Mouse (Mus musculus): ENCODE results near the gene Nrp1. TPM values are rescaled to one million over a fixed set of nuclear protein-coding genes. Genes with fewer than 3 reads are reported as not detected.
A peak's percentile ranks its signal among the peaks of the same experiment; 100 is the strongest.

Gene Nrp1
- polyA plus RNA-seq, 1 experiment from 2014 or later: 138 TPM

- H3K27me3 ChIP-seq: no peaks in the 10 kb centered on the region
- peaks cover 18% of the 10 kb centered on the region; the same call in 1 of the 2 replicates for H3K36me3 ChIP-seq
- peak overlapping the region; percentile 5; the same call in 1 of the 2 replicates for H3K4me2 ChIP-seq
- H3K27ac ChIP-seq: peak overlapping the region; percentile 70
- H3K9ac ChIP-seq: no peak overlapping the region
- no peak overlapping the region for H3K4me3 ChIP-seq
- 20% methylated on average over 3 of the region's 3 CpGs for WGBS
- H3K4me1 ChIP-seq (replicated peaks): peaks cover 88% of the 10 kb centered on the region
- no peaks in the 10 kb centered on the region for H3K9me3 ChIP-seq (replicated peaks)
- no peak for ATAC-seq (replicated peaks; ENCODE audit: insufficient number of reproducible peaks, insufficient read depth, low FRiP score, low read depth)
Observed at GRCm38 (mm10) chr8:128371789-128372188, 13.4 kb downstream of the Nrp1 start.

GRCm38 (mm10) chr8:128372724-128373123, 14.3 kb downstream of the Nrp1 start:
- H3K4me3 ChIP-seq: no peak overlapping the region
- no peak overlapping the region for H3K9ac ChIP-seq
- H3K4me1 ChIP-seq (replicated peaks): peaks cover 91% of the 10 kb centered on the region
- peaks cover 18% of the 10 kb centered on the region; the same call in 1 of the 2 replicates for H3K36me3 ChIP-seq
- no peak for ATAC-seq (replicated peaks; ENCODE audit: insufficient number of reproducible peaks, insufficient read depth, low FRiP score, low read depth)
- H3K9me3 ChIP-seq (replicated peaks): no peaks in the 10 kb centered on the region
- no peak overlapping the region for H3K4me2 ChIP-seq
- WGBS: 60% methylated on average over 5 of the region's 5 CpGs
- H3K27ac ChIP-seq: peak overlapping the region; percentile 70
- no peaks in the 10 kb centered on the region for H3K27me3 ChIP-seq

GRCm38 (mm10) chr8:128373418-128373817, 15.0 kb downstream of the Nrp1 start:
- no peak overlapping the region for H3K4me2 ChIP-seq
- H3K27me3 ChIP-seq: no peaks in the 10 kb centered on the region
- 72% methylated on average over 6 of the region's 6 CpGs for WGBS
- H3K9ac ChIP-seq: no peak overlapping the region
- no peak overlapping the region for H3K4me3 ChIP-seq
- peaks cover 97% of the 10 kb centered on the region for H3K4me1 ChIP-seq (replicated peaks)
- peak overlapping the region; percentile 70 for H3K27ac ChIP-seq
- no peak for ATAC-seq (replicated peaks; ENCODE audit: insufficient number of reproducible peaks, insufficient read depth, low FRiP score, low read depth)
- H3K36me3 ChIP-seq: peaks cover 18% of the 10 kb centered on the region; the same call in 1 of the 2 replicates
- no peaks in the 10 kb centered on the region for H3K9me3 ChIP-seq (replicated peaks)

- H3K27ac ChIP-seq: peak overlapping the region; percentile 21
- H3K27me3 ChIP-seq: no peaks in the 10 kb centered on the region
- H3K4me2 ChIP-seq: no peak overlapping the region
- peaks cover 9% of the 10 kb centered on the region; the same call in 1 of the 2 replicates for H3K36me3 ChIP-seq
- H3K9ac ChIP-seq: no peak overlapping the region
- peaks cover 90% of the 10 kb centered on the region for H3K4me1 ChIP-seq (replicated peaks)
- no peak overlapping the region for H3K4me3 ChIP-seq
- no peaks in the 10 kb centered on the region for H3K9me3 ChIP-seq (replicated peaks)
- no peak for ATAC-seq (replicated peaks; ENCODE audit: insufficient number of reproducible peaks, insufficient read depth, low FRiP score, low read depth)
- WGBS: 44% methylated on average over 4 of the region's 4 CpGs
Observed at GRCm38 (mm10) chr8:128375291-128375690, 16.9 kb downstream of the Nrp1 start.

- no peaks in the 10 kb centered on the region for H3K27me3 ChIP-seq
- no peaks in the 10 kb centered on the region for H3K9me3 ChIP-seq (replicated peaks)
- H3K27ac ChIP-seq: peak overlapping the region; percentile 79
- WGBS: 48% methylated on average over 3 of the region's 3 CpGs
- peaks cover 66% of the 10 kb centered on the region for H3K4me1 ChIP-seq (replicated peaks)
- ATAC-seq (replicated peaks; ENCODE audit: insufficient number of reproducible peaks, insufficient read depth, low FRiP score, low read depth): peak; percentile 65
- no peak overlapping the region for H3K9ac ChIP-seq
- H3K4me2 ChIP-seq: peak overlapping the region; percentile 28; the same call in 1 of the 2 replicates
- H3K36me3 ChIP-seq: no peaks in the 10 kb centered on the region
- no peak overlapping the region for H3K4me3 ChIP-seq
Observed at GRCm38 (mm10) chr8:128383176-128383575, 24.8 kb downstream of the Nrp1 start.

- 67% methylated on average over 2 of the region's 2 CpGs for WGBS
- H3K4me1 ChIP-seq (replicated peaks): peaks cover 64% of the 10 kb centered on the region
- no peak for ATAC-seq (replicated peaks; ENCODE audit: insufficient number of reproducible peaks, insufficient read depth, low FRiP score, low read depth)
Observed at GRCm38 (mm10) chr8:128384366-128384765, 26.0 kb downstream of the Nrp1 start.

GRCm38 (mm10) chr8:128384921-128385332, 26.5 kb downstream of the Nrp1 start:
- ATAC-seq (replicated peaks; ENCODE audit: insufficient number of reproducible peaks, insufficient read depth, low FRiP score, low read depth): no peak
- H3K27ac ChIP-seq: peak overlapping the region; percentile 79
- H3K9ac ChIP-seq: no peak overlapping the region
- no peaks in the 10 kb centered on the region for H3K36me3 ChIP-seq
- H3K4me2 ChIP-seq: no peak overlapping the region
- WGBS: 69% methylated on average over 5 of the region's 5 CpGs
- H3K9me3 ChIP-seq (replicated peaks): no peaks in the 10 kb centered on the region
- H3K4me3 ChIP-seq: no peak overlapping the region
- peaks cover 70% of the 10 kb centered on the region for H3K4me1 ChIP-seq (replicated peaks)
- H3K27me3 ChIP-seq: no peaks in the 10 kb centered on the region

More at GRCm38 (mm10) chr8:128384366-128384765, 26.0 kb downstream of the Nrp1 start:
- Histone ChIP-seq H3K9me3 (replicated peaks) (no peaks in the 10 kb centered on the region), H3K36me3 (no peaks in the 10 kb centered on the region), H3K9ac (no peak overlapping the region), H3K27me3 (no peaks in the 10 kb centered on the region), H3K27ac (peak overlapping the region; percentile 79), H3K4me3 (no peak overlapping the region), H3K4me2 (no peak overlapping the region)

GRCm38 (mm10) chr8:128386963-128387621, 28.7 kb downstream of the Nrp1 start:
- H3K4me1 ChIP-seq (replicated peaks): peaks cover 77% of the 10 kb centered on the region
- no peak overlapping the region for H3K9ac ChIP-seq
- H3K27ac ChIP-seq: peak overlapping the region; percentile 52
- no peaks in the 10 kb centered on the region for H3K9me3 ChIP-seq (replicated peaks)
- H3K36me3 ChIP-seq: no peaks in the 10 kb centered on the region
- peak; percentile 39 for ATAC-seq (replicated peaks; ENCODE audit: insufficient number of reproducible peaks, insufficient read depth, low FRiP score, low read depth)
- no peak overlapping the region for H3K4me3 ChIP-seq
- no peak overlapping the region for H3K4me2 ChIP-seq
- H3K27me3 ChIP-seq: no peaks in the 10 kb centered on the region
- WGBS: 50% methylated on average over 2 of the region's 2 CpGs

- no peak overlapping the region for H3K4me3 ChIP-seq
- peak overlapping the region; percentile 32; the same call in 1 of the 2 replicates for H3K27ac ChIP-seq
- peaks cover 74% of the 10 kb centered on the region for H3K4me1 ChIP-seq (replicated peaks)
- no peaks in the 10 kb centered on the region for H3K9me3 ChIP-seq (replicated peaks)
- no peak overlapping the region for H3K4me2 ChIP-seq
- H3K9ac ChIP-seq: no peak overlapping the region
- H3K27me3 ChIP-seq: no peaks in the 10 kb centered on the region
- H3K36me3 ChIP-seq: 0 out of 2 replicates have a peak, but pooled peaks cover 3% of the 10 kb centered on the region
- ATAC-seq (replicated peaks; ENCODE audit: insufficient number of reproducible peaks, insufficient read depth, low FRiP score, low read depth): no peak
Observed at GRCm38 (mm10) chr8:128390759-128391158, 32.4 kb downstream of the Nrp1 start.

GRCm38 (mm10) chr8:128391182-128391760, 32.9 kb downstream of the Nrp1 start:
- peak overlapping the region; percentile 32 for H3K27ac ChIP-seq
- H3K4me1 ChIP-seq (replicated peaks): peaks cover 78% of the 10 kb centered on the region

GRCm38 (mm10) chr8:128394671-128395193, 36.3 kb downstream of the Nrp1 start:
- no peaks in the 10 kb centered on the region for H3K27me3 ChIP-seq
- H3K9me3 ChIP-seq (replicated peaks): no peaks in the 10 kb centered on the region
- ATAC-seq (replicated peaks; ENCODE audit: insufficient number of reproducible peaks, insufficient read depth, low FRiP score, low read depth): no peak
- H3K9ac ChIP-seq: no peak overlapping the region
- peak overlapping the region; percentile 23 for H3K27ac ChIP-seq
- WGBS: 62% methylated on average over 5 of the region's 5 CpGs
- peaks cover 67% of the 10 kb centered on the region for H3K4me1 ChIP-seq (replicated peaks)
- no peak overlapping the region for H3K4me3 ChIP-seq
- 0 out of 2 replicates have a peak, but pooled peaks cover 3% of the 10 kb centered on the region for H3K36me3 ChIP-seq
- no peak overlapping the region for H3K4me2 ChIP-seq

More at GRCm38 (mm10) chr8:128391182-128391760, 32.9 kb downstream of the Nrp1 start:
- H3K9me3 ChIP-seq (replicated peaks): no peaks in the 10 kb centered on the region
- ATAC-seq (replicated peaks; ENCODE audit: insufficient number of reproducible peaks, insufficient read depth, low FRiP score, low read depth): no peak
- no peak overlapping the region for H3K4me2 ChIP-seq
- H3K9ac ChIP-seq: no peak overlapping the region
- H3K36me3 ChIP-seq: 0 out of 2 replicates have a peak, but pooled peaks cover 3% of the 10 kb centered on the region
- H3K4me3 ChIP-seq: no peak overlapping the region
- WGBS: 70% methylated on average over 4 of the region's 4 CpGs
- H3K27me3 ChIP-seq: no peaks in the 10 kb centered on the region

Data from heart, embryonic 15.5 days (tissue).